Mouse (Mus musculus): ENCODE results near the gene Naif1.
A peak's percentile ranks its signal among the peaks of the same experiment; 100 is the strongest.

Gene Naif1

GRCm38 (mm10) chr2:32449761-32450754 lies at the start of gene Naif1:
Gene Naif1, plus strand, starts transcription at chr2:32450457.
- DNase-seq: no peak

- peak; percentile 98 for DNase-seq
Observed at GRCm38 (mm10) chr2:32404663-32405062, 45.6 kb upstream of the Naif1 start.

- no peak for DNase-seq
Observed at GRCm38 (mm10) chr2:32407144-32407824, 43.0 kb upstream of the Naif1 start.

GRCm38 (mm10) chr2:32408429-32409424 lies 41.5 kb upstream of the Naif1 start:
- DNase-seq: no peak

- DNase-seq: no peak
Observed at GRCm38 (mm10) chr2:32411407-32411806, 38.9 kb upstream of the Naif1 start.

GRCm38 (mm10) chr2:32412742-32413531 lies 37.3 kb upstream of the Naif1 start:
- no peak for DNase-seq

GRCm38 (mm10) chr2:32413936-32414335 lies 36.3 kb upstream of the Naif1 start:
- no peak for DNase-seq

GRCm38 (mm10) chr2:32415801-32416200 lies 34.5 kb upstream of the Naif1 start:
- no peak for DNase-seq

GRCm38 (mm10) chr2:32416556-32416955 lies 33.7 kb upstream of the Naif1 start:
- no peak for DNase-seq

- no peak for DNase-seq
Observed at GRCm38 (mm10) chr2:32417486-32417885, 32.8 kb upstream of the Naif1 start.

GRCm38 (mm10) chr2:32418430-32419151 lies 31.7 kb upstream of the Naif1 start:
- DNase-seq: no peak

GRCm38 (mm10) chr2:32419359-32419758 lies 30.9 kb upstream of the Naif1 start:
- DNase-seq: no peak

- DNase-seq: no peak
Observed at GRCm38 (mm10) chr2:32420066-32420608, 30.1 kb upstream of the Naif1 start.

GRCm38 (mm10) chr2:32420647-32421046 lies 29.6 kb upstream of the Naif1 start:
- DNase-seq: no peak

GRCm38 (mm10) chr2:32421851-32422251 lies 28.4 kb upstream of the Naif1 start:
- no peak for DNase-seq

GRCm38 (mm10) chr2:32423481-32424331 lies 26.6 kb upstream of the Naif1 start:
- no peak for DNase-seq

- no peak for DNase-seq
Observed at GRCm38 (mm10) chr2:32424796-32425195, 25.5 kb upstream of the Naif1 start.

GRCm38 (mm10) chr2:32425568-32425967 lies 24.7 kb upstream of the Naif1 start:
- DNase-seq: no peak

GRCm38 (mm10) chr2:32426141-32426540 lies 24.1 kb upstream of the Naif1 start:
- no peak for DNase-seq

- DNase-seq: no peak
Observed at GRCm38 (mm10) chr2:32427720-32428119, 22.5 kb upstream of the Naif1 start.
